Mouse (Mus musculus): ENCODE results near the gene Acod1. TPM values are rescaled to one million over a fixed set of nuclear protein-coding genes. Genes with fewer than 3 reads are reported as not detected.

Acod1 gene
- 0.08 and 0.13 TPM in 2 replicates for polyA plus RNA-seq (2012; rRNA removed)

DNA sequence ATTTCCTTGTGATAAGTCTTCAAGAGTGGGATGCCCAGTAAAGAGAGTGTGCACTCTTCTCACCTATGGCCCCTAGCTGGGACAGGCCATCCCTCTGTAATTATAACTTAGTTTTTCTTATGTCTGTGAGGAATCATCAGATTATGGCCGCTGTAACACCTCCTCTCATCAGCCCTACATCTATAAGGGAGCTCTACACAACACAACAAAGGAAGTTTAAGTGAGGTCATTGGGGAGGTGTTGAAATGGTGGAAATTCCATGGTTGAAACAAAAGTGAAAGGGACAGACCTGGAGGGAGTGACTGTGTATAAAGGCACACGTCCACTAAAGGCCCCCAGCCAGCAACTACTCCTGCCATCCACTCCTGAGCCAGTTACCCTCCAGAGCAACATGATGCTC, at the start of gene Acod1:
Acod1 (plus strand) TSS at position 301 of the 400 bp plus-strand sequence.
- DNase-seq (ENCODE audit: low spot score): no peak

- no peak for DNase-seq (ENCODE audit: low spot score)
These were observed 39.0 kb upstream of the Acod1 start for GRCm38 (mm10) chr14:103007737-103008136.

GRCm38 (mm10) chr14:103011782-103012181, 35.0 kb upstream of the Acod1 start:
- no peak for DNase-seq (ENCODE audit: low spot score)

DNA sequence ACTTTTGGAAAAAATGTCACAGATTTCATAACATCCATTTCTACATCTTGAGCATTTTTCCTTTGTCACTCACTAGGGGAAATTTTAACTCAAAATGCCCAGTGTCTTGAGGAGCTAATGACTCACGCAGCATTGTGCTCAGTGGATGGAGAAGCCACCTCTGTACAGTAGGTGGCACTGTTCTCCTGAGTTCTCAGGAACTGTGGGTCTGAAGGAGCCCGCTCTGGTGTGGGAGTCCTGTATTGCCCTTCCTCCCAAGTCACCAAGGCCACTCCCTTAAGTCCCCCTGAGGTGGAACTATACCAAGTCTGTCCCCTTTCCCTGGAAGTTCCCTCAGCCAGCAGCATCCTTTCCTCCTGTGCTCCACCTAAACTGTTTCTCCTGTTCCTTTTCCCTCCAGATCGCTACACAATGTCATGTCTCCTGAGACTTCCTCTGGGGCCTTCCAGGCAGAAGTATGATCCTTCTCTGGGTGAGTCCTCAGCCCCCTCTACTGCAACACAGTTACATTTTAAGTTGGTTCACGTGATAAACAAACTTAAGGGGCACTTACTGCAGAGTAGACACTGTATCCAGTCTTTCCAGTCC, 34.1 kb upstream of the Acod1 start:
- no peak for DNase-seq (ENCODE audit: low spot score)

- DNase-seq (ENCODE audit: low spot score): no peak
These were observed 29.8 kb upstream of the Acod1 start for GRCm38 (mm10) chr14:103017009-103017408.

- DNase-seq (ENCODE audit: low spot score): no peak
These were observed 26.7 kb upstream of the Acod1 start for GRCm38 (mm10) chr14:103020046-103020445.

DNA sequence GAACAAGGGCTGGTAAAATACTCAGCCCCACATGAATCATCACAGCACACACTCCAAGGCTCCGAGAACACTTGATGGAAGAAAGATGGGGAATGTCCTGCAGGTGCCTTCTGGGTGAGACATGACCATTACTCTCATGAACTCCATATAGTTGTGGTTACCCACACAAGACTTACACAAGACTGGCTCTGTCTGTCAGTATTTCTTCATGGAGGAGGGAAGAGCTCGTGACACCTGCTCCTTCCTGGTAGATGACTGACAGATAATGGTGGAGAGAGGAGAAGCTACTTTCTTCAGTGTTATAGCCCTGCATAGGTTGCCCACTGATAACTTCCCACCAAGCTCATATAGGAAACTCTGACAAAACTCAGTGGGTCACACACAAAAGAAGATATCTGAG, 17.6 kb upstream of the Acod1 start:
- DNase-seq (ENCODE audit: low spot score): no peak

DNA sequence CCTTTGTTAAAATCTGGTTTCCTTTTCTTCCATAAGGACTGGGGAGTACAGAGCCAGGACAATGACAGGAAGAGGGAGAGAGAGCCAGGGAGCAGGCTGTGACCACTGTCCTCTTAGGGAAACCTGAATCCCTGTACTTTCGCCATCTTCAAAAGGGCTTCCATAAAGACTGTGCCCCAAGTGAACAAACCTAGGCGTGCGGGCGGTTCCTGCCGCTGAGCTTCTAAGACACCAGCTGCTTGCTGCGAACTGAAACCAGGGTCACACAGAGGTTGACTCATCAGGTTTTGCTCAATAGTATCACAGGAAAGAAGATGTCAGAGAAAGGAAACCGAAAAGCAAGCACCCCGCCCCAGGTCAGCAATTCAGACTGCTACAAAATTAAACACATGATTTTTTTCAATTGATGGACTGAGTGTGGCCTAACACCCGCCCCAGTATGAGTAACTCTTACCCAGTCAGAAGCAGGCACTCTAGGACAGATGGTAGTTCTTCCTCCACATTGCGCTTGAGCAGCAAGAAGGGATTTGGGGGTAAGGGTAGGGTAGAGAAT, 13.4 kb upstream of the Acod1 start:
- no peak for DNase-seq (ENCODE audit: low spot score)

GRCm38 (mm10) chr14:103034076-103034475, 12.7 kb upstream of the Acod1 start:
- no peak for DNase-seq (ENCODE audit: low spot score)

DNA sequence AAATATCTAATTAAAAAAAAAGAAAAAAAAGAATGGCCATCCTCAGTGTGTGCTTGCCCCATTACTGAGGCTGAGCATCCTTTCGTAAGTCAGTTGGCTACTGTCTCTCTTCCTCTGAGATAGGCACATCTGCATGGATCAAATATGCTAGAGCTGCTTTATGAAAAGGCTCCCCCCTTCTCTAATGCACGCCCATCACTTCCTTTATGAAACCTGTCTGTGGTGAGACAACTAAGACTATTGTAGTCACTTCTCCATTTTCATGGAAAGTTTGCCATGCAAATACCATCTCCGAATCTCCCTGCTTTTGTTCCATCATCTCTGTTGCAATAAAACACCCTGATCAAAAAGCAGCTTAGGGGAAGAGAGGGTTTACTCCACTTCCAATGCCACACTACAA, 9.8 kb upstream of the Acod1 start:
- DNase-seq (ENCODE audit: low spot score): no peak

GRCm38 (mm10) chr14:103048292-103049086, 1.7 kb downstream of the Acod1 start:
- no peak for DNase-seq (ENCODE audit: low spot score)

DNA sequence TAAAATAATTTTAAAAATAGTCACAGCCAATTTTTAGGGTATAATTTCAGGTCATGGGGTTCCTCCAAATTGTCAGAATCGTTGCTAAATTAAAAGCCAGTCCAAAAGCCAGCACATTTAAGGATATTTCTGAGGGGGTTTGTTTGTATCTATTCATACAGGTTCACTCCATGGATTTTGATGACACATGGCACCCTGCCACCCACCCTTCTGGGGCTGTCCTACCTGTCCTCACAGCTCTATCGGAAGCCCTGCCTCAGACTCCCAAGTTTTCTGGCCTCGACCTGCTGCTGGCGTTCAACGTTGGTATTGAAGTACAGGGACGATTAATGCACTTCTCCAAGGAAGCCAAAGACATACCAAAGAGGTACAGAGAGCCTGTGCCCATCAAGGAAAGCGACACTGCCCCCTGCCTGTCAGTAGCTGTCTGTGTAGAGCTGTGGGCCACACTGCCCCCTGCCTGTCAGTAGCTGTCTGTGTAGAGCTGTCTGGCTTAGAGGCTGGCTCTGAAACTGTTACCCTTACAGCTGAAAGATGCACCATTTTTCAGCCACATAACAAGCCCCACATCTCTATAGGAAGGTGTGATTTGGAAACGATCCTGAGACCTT, 4.5 kb downstream of the Acod1 start:
- peak; percentile 61 for DNase-seq (ENCODE audit: low spot score)

GRCm38 (mm10) chr14:103054731-103055130, 8.0 kb downstream of the Acod1 start:
- DNase-seq (ENCODE audit: low spot score): no peak

DNA sequence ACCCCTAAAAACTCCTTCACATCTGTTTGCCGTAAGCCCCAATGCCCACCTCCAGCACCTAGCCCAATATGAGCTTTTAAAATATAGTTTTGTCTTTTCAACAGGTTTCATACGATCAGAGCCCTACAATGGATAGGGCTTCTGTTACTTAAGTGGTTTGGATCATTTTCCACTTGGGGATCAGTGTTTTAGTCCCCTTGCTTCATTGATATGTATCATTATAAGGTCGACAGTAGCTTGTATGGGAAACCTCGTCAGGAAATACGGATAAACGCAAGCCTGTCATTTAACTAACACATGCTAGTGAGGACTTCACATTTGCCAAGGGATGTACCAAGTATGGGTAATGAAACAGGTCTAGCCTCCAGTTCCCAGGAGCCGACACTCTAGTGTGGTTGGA, 9.8 kb downstream of the Acod1 start:
- DNase-seq (ENCODE audit: low spot score): no peak

GRCm38 (mm10) chr14:103058998-103059397, 12.2 kb downstream of the Acod1 start:
- DNase-seq (ENCODE audit: low spot score): no peak

DNA sequence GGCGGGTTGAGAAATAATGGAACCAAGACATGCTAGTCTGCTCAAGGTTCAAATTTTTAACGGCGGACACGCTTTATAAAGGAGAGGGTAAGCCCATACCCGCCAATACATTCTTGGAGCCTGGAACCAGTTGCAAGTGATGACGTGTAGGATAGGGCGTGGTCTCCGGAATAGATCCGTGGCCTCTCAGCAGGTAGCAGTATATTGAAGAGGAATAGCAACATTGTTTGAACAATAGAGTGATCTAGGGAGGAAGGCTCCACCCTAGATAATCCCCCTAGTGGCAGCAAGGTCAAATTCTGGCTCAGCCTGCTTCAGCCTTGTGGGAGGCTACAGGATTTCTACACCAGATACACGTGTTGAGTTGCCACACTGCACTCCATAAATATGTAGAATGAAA, 12.7 kb downstream of the Acod1 start:
- DNase-seq (ENCODE audit: low spot score): no peak

DNA sequence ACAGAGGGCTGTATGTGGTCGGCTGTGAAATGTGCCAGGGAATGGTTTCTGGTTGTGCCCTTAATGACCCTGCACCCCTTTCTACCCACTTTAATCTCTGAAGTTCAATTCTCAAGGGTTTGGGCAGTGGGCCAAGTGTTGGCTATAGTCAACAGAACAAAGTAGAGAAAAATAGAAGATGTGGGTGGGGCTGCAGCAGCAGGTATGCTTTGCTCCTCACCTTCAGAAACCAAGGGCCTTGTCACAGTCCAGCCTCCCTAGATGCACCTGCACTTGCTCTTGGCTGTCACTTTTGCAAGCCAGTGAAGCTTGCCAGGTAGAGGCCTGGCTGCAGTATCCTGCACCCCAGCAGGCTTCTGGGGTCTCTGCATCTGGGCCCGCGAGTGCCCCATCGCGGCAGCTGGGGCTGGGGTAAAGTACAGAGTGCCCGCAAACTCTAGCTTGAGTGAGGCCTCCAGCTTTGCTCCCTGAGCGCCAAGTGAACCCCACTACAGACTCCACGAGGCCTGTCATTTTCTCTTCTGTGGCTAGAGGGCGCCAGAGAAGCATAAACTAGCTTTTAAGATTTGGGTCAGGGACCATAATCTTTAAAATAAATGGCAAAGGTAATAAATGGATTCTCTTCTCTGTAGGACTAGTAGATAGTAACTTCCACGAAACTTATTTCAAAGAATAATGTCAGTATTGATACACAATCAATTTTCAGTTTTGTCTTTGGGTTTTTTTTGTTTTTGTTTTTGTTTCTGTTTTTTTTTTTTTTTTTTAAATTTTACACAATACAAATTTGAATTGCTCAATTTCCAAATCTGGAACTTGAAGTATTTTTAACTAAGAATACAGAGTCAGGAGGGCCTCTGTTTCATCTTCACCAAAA, 18.8 kb downstream of the Acod1 start:
- DNase-seq (ENCODE audit: low spot score): peak; percentile 44

DNA sequence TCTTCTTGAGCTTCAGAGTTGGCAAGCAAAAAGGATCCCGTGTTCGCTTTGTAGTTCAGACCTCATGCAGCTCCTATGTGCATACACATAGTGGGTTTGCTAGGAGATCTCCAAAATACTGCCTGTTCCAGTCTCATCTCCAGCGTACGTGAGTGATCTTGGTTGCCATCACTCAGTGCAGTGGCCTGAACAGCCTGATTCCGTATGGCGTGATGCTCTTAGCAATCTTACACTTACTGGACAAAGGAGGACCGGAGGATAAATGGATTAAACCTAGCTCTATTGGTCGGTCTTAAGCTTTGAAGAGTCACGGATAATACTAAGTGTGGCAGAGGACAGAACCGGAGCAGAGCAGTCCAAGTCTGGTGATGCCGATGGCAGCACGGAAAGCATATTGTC, 22.7 kb downstream of the Acod1 start:
- DNase-seq (ENCODE audit: low spot score): no peak

- DNase-seq (ENCODE audit: low spot score): peak; percentile 85
These were observed 23.3 kb downstream of the Acod1 start, which contains the start of gene Cln5 for GRCm38 (mm10) chr14:103069864-103070611. Gene Cln5 (plus strand): TSS chr14:103070216.

- DNase-seq (ENCODE audit: low spot score): no peak
These were observed 24.0 kb downstream of the Acod1 start for GRCm38 (mm10) chr14:103070790-103071189.

DNA sequence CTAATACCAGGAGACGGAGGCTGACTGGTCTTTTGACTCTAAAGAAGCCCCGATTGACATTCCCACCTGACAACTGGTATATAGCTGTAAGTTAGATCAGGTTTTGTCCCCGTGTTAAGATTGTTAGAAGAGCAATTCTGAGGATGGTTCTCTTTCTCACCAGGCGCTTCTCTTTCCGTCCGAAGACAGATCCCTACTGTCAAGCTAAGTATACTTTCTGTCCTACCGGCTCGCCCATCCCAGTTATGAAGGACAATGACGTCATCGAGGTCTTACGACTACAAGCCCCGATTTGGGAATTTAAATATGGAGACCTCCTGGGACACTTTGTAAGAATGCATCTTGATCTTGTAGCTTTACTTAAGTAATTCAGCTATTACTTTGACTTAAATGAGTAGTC, 24.7 kb downstream of the Acod1 start:
- DNase-seq (ENCODE audit: low spot score): no peak

Data from urinary bladder, adult 2 months (tissue).